Mouse (Mus musculus): ENCODE results near the gene Gm29735. TPM values are rescaled to one million over a fixed set of nuclear protein-coding genes. Genes with fewer than 3 reads are reported as not detected.

Gm29735 gene
- polyA plus RNA-seq (2015; fragmentation: Illumina TruSeq; extraction: RNeasy Lipid Tissue Mini Kit (QIAGEN cat#74804); ENCODE audit: insufficient read depth, low replicate concordance), result not detected

GRCm38 (mm10) chr7:142157013-142157412, at the start of gene Gm29735:
Gm29735 (minus strand) TSS chr7:142157113.

GRCm38 (mm10) chr7:142201064-142201463, 44.2 kb upstream of the Gm29735 start, which contains the start of gene Krtap5-3:
Krtap5-3 (plus strand) TSS chr7:142201364.

GRCm38 (mm10) chr7:142190289-142190688, 33.4 kb upstream of the Gm29735 start, which contains the start of gene Gm10153:
Gm10153 (minus strand) TSS chr7:142190389.

GRCm38 (mm10) chr7:142175905-142176304, 19.0 kb upstream of the Gm29735 start, which contains the start of gene Krtap5-2:
Krtap5-2 (minus strand) TSS chr7:142176005.

GRCm38 (mm10) chr7:142165639-142166038, 8.7 kb upstream of the Gm29735 start, which contains the start of gene Gm4553:
Gm4553 (minus strand) TSS chr7:142165739.

GRCm38 (mm10) chr7:142144507-142144906, 12.4 kb downstream of the Gm29735 start, which contains the start of gene Gm45337:
Gm45337 (minus strand) TSS chr7:142144607.

GRCm38 (mm10) chr7:142135934-142136333, 21.0 kb downstream of the Gm29735 start, which contains the start of gene Gm39115:
Gm39115 (minus strand) TSS chr7:142136034.

GRCm38 (mm10) chr7:142120629-142121028, 36.3 kb downstream of the Gm29735 start, which contains the start of gene Gm45618:
Gm45618 (minus strand) TSS chr7:142120729.

Other genes starting within 250 kb of the Gm29735 start
- 38.5 TPM for gene Tollip, start 238.6 kb downstream of the Gm29735 start, polyA plus RNA-seq (2015; fragmentation: Illumina TruSeq; extraction: RNeasy Lipid Tissue Mini Kit (QIAGEN cat#74804); ENCODE audit: insufficient read depth, low replicate concordance)
- gene Brsk2, start 207.4 kb downstream of the Gm29735 start, polyA plus RNA-seq (2015; fragmentation: Illumina TruSeq; extraction: RNeasy Lipid Tissue Mini Kit (QIAGEN cat#74804); ENCODE audit: insufficient read depth, low replicate concordance), result not detected
- gene Mob2, start 96.0 kb downstream of the Gm29735 start, polyA plus RNA-seq (2015; fragmentation: Illumina TruSeq; extraction: RNeasy Lipid Tissue Mini Kit (QIAGEN cat#74804); ENCODE audit: insufficient read depth, low replicate concordance), result 34.7 TPM
- gene Dusp8, start 61.3 kb downstream of the Gm29735 start, polyA plus RNA-seq (2015; fragmentation: Illumina TruSeq; extraction: RNeasy Lipid Tissue Mini Kit (QIAGEN cat#74804); ENCODE audit: insufficient read depth, low replicate concordance), result 0.88 TPM
- not detected for gene Gm45618, start 36.4 kb downstream of the Gm29735 start, polyA plus RNA-seq (2015; fragmentation: Illumina TruSeq; extraction: RNeasy Lipid Tissue Mini Kit (QIAGEN cat#74804); ENCODE audit: insufficient read depth, low replicate concordance)
- not detected for gene Gm39115, start 21.1 kb downstream of the Gm29735 start, polyA plus RNA-seq (2015; fragmentation: Illumina TruSeq; extraction: RNeasy Lipid Tissue Mini Kit (QIAGEN cat#74804); ENCODE audit: insufficient read depth, low replicate concordance)
- gene Gm45337, start 12.5 kb downstream of the Gm29735 start, polyA plus RNA-seq (2015; fragmentation: Illumina TruSeq; extraction: RNeasy Lipid Tissue Mini Kit (QIAGEN cat#74804); ENCODE audit: insufficient read depth, low replicate concordance), result not detected
- gene Gm4553, start 8.6 kb upstream of the Gm29735 start, polyA plus RNA-seq (2015; fragmentation: Illumina TruSeq; extraction: RNeasy Lipid Tissue Mini Kit (QIAGEN cat#74804); ENCODE audit: insufficient read depth, low replicate concordance), result not detected
- gene Krtap5-2, start 18.9 kb upstream of the Gm29735 start, polyA plus RNA-seq (2015; fragmentation: Illumina TruSeq; extraction: RNeasy Lipid Tissue Mini Kit (QIAGEN cat#74804); ENCODE audit: insufficient read depth, low replicate concordance), result not detected
- not detected for gene Gm10153, start 33.3 kb upstream of the Gm29735 start, polyA plus RNA-seq (2015; fragmentation: Illumina TruSeq; extraction: RNeasy Lipid Tissue Mini Kit (QIAGEN cat#74804); ENCODE audit: insufficient read depth, low replicate concordance)
- gene Krtap5-3, start 44.3 kb upstream of the Gm29735 start, polyA plus RNA-seq (2015; fragmentation: Illumina TruSeq; extraction: RNeasy Lipid Tissue Mini Kit (QIAGEN cat#74804); ENCODE audit: insufficient read depth, low replicate concordance), result not detected
- not detected for gene Gm7579, start 54.7 kb upstream of the Gm29735 start, polyA plus RNA-seq (2015; fragmentation: Illumina TruSeq; extraction: RNeasy Lipid Tissue Mini Kit (QIAGEN cat#74804); ENCODE audit: insufficient read depth, low replicate concordance)
- gene Krtap5-5, start 72.9 kb upstream of the Gm29735 start, polyA plus RNA-seq (2015; fragmentation: Illumina TruSeq; extraction: RNeasy Lipid Tissue Mini Kit (QIAGEN cat#74804); ENCODE audit: insufficient read depth, low replicate concordance), result not detected
- not detected for gene Gm40460, start 84.0 kb upstream of the Gm29735 start, polyA plus RNA-seq (2015; fragmentation: Illumina TruSeq; extraction: RNeasy Lipid Tissue Mini Kit (QIAGEN cat#74804); ENCODE audit: insufficient read depth, low replicate concordance)
- not detected for gene Gm2431, start 101.2 kb upstream of the Gm29735 start, polyA plus RNA-seq (2015; fragmentation: Illumina TruSeq; extraction: RNeasy Lipid Tissue Mini Kit (QIAGEN cat#74804); ENCODE audit: insufficient read depth, low replicate concordance)
- gene Gm4559, start 117.2 kb upstream of the Gm29735 start, polyA plus RNA-seq (2015; fragmentation: Illumina TruSeq; extraction: RNeasy Lipid Tissue Mini Kit (QIAGEN cat#74804); ENCODE audit: insufficient read depth, low replicate concordance), result not detected
- gene Krtap5-1, start 140.0 kb upstream of the Gm29735 start, polyA plus RNA-seq (2015; fragmentation: Illumina TruSeq; extraction: RNeasy Lipid Tissue Mini Kit (QIAGEN cat#74804); ENCODE audit: insufficient read depth, low replicate concordance), result not detected
- not detected for gene Krtap5-4, start 146.4 kb upstream of the Gm29735 start, polyA plus RNA-seq (2015; fragmentation: Illumina TruSeq; extraction: RNeasy Lipid Tissue Mini Kit (QIAGEN cat#74804); ENCODE audit: insufficient read depth, low replicate concordance)
- 3.0 TPM for gene Ifitm10, start 216.6 kb upstream of the Gm29735 start, polyA plus RNA-seq (2015; fragmentation: Illumina TruSeq; extraction: RNeasy Lipid Tissue Mini Kit (QIAGEN cat#74804); ENCODE audit: insufficient read depth, low replicate concordance)
- gene Gm49369, start 225.6 kb upstream of the Gm29735 start, polyA plus RNA-seq (2015; fragmentation: Illumina TruSeq; extraction: RNeasy Lipid Tissue Mini Kit (QIAGEN cat#74804); ENCODE audit: insufficient read depth, low replicate concordance), result 0.93 TPM
- 310 TPM for gene Ctsd, start 230.9 kb upstream of the Gm29735 start, polyA plus RNA-seq (2015; fragmentation: Illumina TruSeq; extraction: RNeasy Lipid Tissue Mini Kit (QIAGEN cat#74804); ENCODE audit: insufficient read depth, low replicate concordance)